Mouse (Mus musculus) embryonic facial prominence, embryonic 11.5 days (tissue): ENCODE measurements around the gene Tceal5. TPM values are rescaled to one million over a fixed set of nuclear protein-coding genes. Genes with fewer than 3 reads are reported as not detected.

ENCODE experiments used
- ATAC-seq: fragments of 200-750 bp; cut with Nextera tagmentation; replicated peaks from 2 replicates; pipeline ENCODE4 v1.8.0; 2017; ENCODE audit warnings: low read depth; ENCODE audit not compliant: insufficient number of reproducible peaks, low FRiP score, low TSS enrichment
- DNase-seq: peaks from one replicate; pipeline ENCODE4 v3.0.0-alpha.2; 2015; ENCODE audit warnings: low spot score
- H3K27ac ChIP-seq: fragments of 300-500 bp; sonication (generic); replicated peaks from 2 replicates; pipeline ENCODE4 v1.5.1; 2014; ENCODE audit warnings: mild to moderate bottlenecking, low read depth, low read length, control low read depth
- H3K27me3 ChIP-seq: fragments of 300-500 bp; sonication (generic); 2 replicates; pipeline ENCODE4 v1.6.1; 2014; ENCODE audit warnings: mild to moderate bottlenecking, low read length, moderate library complexity, mixed read lengths; ENCODE audit not compliant: control insufficient read depth, insufficient read depth
- H3K36me3 ChIP-seq: fragments of 300-500 bp; sonication (generic); replicated peaks from 2 replicates; pipeline ENCODE4 v1.6.1; 2014; ENCODE audit warnings: low read depth, mild to moderate bottlenecking, low read length, moderate library complexity, mixed read lengths; ENCODE audit not compliant: control insufficient read depth, insufficient read depth
- H3K4me1 ChIP-seq: fragments of 300-500 bp; sonication (generic); 2 replicates; pipeline ENCODE4 v1.6.1; 2014; ENCODE audit warnings: low read length, mixed read lengths; ENCODE audit not compliant: control insufficient read depth, insufficient read depth
- H3K4me2 ChIP-seq: fragments of 300-500 bp; sonication (generic); 2 replicates; pipeline ENCODE4 v1.6.1; 2014; ENCODE audit warnings: low read depth, mild to moderate bottlenecking, control low read depth, low read length, moderate library complexity
- H3K4me3 ChIP-seq: fragments of 300-500 bp; sonication (generic); 2 replicates; pipeline ENCODE4 v1.5.1; 2014; ENCODE audit warnings: low read depth, low read length, control low read depth
- H3K9ac ChIP-seq: fragments of 300-500 bp; sonication (generic); replicated peaks from 2 replicates; pipeline ENCODE4 v1.6.1; 2014; ENCODE audit warnings: mild to moderate bottlenecking, control low read depth, low read length
- H3K9me3 ChIP-seq: fragments of 300-500 bp; sonication (generic); replicated peaks from 2 replicates; pipeline ENCODE4 v1.6.1; 2016; ENCODE audit warnings: mild to moderate bottlenecking, low read length, inconsistent platforms, mixed read lengths; ENCODE audit not compliant: control insufficient read depth
- WGBS: fragments of 180-500 bp; shearing (Covaris S2); extraction: QIAGEN DNeasy Blood & Tissue Kit; methylation state at CpG from one replicate; pipeline ENCODE4 v1.1.7; 2014; 5-methylcytosine and 5-hydroxymethylcytosine counted together
- polyA plus RNA-seq: library from polyadenylated mRNA; unstranded; fragments of >200 nt; fragmentation: Nextera tagmentation; extraction: Ambion mirVana; gene quantifications from 2 replicates; pipeline ENCODE4 v1.2.1, GENCODE M21; 2014

Gene Tceal5
- polyA plus RNA-seq, 1 experiment from 2014 or later, result 2.4 TPM

DNA sequence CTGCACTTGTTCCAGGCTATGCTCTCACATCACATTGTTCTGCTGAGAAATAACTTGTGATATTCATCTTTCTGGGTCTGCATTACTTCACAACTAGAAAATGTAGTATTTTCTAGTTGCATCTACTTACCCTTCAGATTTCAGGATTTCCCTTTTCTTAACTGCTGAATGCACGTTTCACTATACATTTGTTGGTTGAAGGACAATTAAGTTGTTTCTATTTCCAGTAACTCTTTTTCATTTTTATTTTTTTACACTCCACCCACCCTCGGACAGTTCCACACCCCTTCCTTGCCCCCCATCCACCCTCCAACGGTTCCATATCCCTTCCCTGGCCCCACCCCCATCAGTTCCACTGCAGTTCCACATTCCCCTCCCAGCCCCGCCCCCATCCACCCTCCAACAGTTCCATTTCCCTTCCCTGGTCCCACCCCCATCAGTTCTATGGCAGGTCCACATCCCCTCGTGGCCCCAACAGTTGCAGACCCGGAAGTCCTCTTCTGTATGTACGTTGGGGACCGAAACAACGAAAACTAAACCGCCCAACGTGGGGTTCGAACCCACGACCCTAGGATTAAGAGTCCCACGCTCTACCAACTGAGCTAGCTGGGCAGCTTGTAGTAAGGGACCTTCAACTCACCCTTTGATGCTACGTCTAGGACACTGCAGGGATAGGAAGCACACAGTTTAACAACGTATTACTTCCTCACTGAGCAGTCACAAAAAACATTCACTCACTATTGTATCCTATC, 8.3 kb downstream of the Tceal5 start:
- no peaks in the 10 kb centered on the region for H3K27me3 ChIP-seq
- no peaks in the 10 kb centered on the region for H3K36me3 ChIP-seq
- H3K4me3 ChIP-seq, result no peak overlapping the region
- no peaks in the 10 kb centered on the region for H3K4me1 ChIP-seq
- no peak overlapping the region for H3K9ac ChIP-seq
- DNase-seq (no peak), ATAC-seq (no peak)
- no peak overlapping the region for H3K4me2 ChIP-seq
- WGBS, result 85% methylated on average over 16 of the region's 16 CpGs
- no peaks in the 10 kb centered on the region for H3K9me3 ChIP-seq
- no peak overlapping the region for H3K27ac ChIP-seq

GRCm38 (mm10) chrX:136183107-136183506, 20.6 kb downstream of the Tceal5 start:
- Histone ChIP-seq H3K9ac (no peak overlapping the region), H3K4me2 (no peak overlapping the region), H3K27ac (no peak overlapping the region), H3K4me1 (no peaks in the 10 kb centered on the region), H3K27me3 (no peaks in the 10 kb centered on the region), H3K36me3 (no peaks in the 10 kb centered on the region), H3K4me3 (no peak overlapping the region), H3K9me3 (no peaks in the 10 kb centered on the region)
- DNase-seq, result no peak
- ATAC-seq, result no peak
- 78% methylated on average over 1 of the region's 1 CpGs for WGBS

DNA sequence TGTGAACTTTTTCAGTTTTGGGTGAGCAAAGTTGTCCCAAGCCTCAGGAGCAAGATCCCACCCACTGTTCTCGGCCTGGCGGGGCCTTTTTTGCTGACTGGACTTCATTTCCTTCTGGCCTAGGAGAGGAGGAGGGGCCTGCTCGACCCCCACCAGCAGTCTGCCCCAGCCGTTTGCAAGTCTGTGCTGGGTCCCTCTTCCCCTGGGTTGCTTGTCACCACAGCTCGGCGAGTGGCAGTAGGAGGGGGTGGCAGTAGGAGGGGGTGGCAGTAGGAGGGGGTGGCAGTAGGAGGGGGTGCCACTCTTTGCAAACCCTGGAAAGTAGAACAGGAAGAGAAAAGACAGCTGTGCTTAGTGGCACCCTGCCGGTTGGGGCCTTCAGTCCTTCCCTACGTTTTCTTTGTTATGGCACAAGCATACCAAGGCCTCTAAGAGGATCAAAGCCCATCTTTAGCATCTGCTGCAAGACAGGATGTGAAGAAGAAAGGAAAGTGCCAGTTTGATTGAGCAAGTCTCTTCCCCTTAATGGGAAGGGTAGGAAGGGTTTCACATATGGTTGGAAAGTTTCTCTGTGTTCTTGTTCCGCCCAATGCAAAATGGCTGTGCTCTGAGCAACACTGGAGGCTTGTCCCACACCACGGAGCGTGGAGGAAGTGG, 22.7 kb downstream of the Tceal5 start:
- Histone ChIP-seq H3K36me3 (no peaks in the 10 kb centered on the region), H3K4me2 (no peak overlapping the region), H3K9me3 (no peaks in the 10 kb centered on the region), H3K9ac (no peak overlapping the region), H3K27ac (no peak overlapping the region), H3K4me3 (no peak overlapping the region), H3K27me3 (no peaks in the 10 kb centered on the region), H3K4me1 (no peaks in the 10 kb centered on the region)
- DNase-seq (peak; percentile 2), ATAC-seq (no peak)
- WGBS, result 33% methylated on average over 11 of the region's 11 CpGs

GRCm38 (mm10) chrX:136172786-136173185, 30.9 kb downstream of the Tceal5 start:
- WGBS, result 24% methylated on average over 10 of the region's 10 CpGs
- Histone ChIP-seq H3K9ac (peak overlapping the region; percentile 48), H3K4me1 (no peaks in the 10 kb centered on the region), H3K27me3 (no peaks in the 10 kb centered on the region), H3K4me2 (peak overlapping the region; percentile 37), H3K36me3 (no peaks in the 10 kb centered on the region), H3K9me3 (no peaks in the 10 kb centered on the region), H3K27ac (no peak overlapping the region), H3K4me3 (peak overlapping the region; percentile 29; the same call in 1 of the 2 replicates)
- no peak for ATAC-seq
- peak; percentile 39 for DNase-seq

DNA sequence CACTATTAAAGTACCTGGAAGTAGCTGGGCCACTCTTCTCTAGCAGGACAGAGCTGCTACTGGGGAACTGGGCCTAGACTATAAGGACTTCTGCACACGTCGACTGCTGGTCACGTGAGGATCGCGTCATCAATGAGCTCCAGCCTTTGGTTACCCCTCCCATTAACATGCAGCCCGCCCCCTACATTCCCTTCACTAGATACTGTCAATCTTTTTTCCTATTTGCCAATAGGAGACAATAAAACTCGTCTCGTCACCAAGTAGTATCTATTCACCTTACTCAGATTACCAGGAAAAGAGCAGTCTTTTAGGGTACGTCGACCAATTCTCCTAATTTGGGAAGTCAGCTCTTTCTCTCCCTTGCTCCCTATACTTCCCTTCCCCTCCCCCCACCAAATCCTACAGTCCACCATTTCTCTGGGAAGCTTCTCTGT, 31.5 kb downstream of the Tceal5 start, which contains the start of gene Tceal8:
TSS of gene Tceal8 (minus strand) at position 225 of the 434 bp plus-strand sequence.
- peak within 1 kb of the TSS; percentile 52 for H3K4me3 ChIP-seq
- no peaks in the 10 kb centered on the region for H3K9me3 ChIP-seq
- DNase-seq, result peak; percentile 90
- H3K4me1 ChIP-seq, result no peaks in the 10 kb centered on the region
- H3K27ac ChIP-seq, result peak within 1 kb of the TSS; percentile 66
- H3K27me3 ChIP-seq, result no peaks in the 10 kb centered on the region
- WGBS, result 12% methylated on average over 10 of the region's 10 CpGs
- peak within 1 kb of the TSS; percentile 37 for H3K4me2 ChIP-seq
- peak within 1 kb of the TSS; percentile 75 for H3K9ac ChIP-seq
- peak; percentile 93 for ATAC-seq
- H3K36me3 ChIP-seq, result no peaks in the 10 kb centered on the region

DNA sequence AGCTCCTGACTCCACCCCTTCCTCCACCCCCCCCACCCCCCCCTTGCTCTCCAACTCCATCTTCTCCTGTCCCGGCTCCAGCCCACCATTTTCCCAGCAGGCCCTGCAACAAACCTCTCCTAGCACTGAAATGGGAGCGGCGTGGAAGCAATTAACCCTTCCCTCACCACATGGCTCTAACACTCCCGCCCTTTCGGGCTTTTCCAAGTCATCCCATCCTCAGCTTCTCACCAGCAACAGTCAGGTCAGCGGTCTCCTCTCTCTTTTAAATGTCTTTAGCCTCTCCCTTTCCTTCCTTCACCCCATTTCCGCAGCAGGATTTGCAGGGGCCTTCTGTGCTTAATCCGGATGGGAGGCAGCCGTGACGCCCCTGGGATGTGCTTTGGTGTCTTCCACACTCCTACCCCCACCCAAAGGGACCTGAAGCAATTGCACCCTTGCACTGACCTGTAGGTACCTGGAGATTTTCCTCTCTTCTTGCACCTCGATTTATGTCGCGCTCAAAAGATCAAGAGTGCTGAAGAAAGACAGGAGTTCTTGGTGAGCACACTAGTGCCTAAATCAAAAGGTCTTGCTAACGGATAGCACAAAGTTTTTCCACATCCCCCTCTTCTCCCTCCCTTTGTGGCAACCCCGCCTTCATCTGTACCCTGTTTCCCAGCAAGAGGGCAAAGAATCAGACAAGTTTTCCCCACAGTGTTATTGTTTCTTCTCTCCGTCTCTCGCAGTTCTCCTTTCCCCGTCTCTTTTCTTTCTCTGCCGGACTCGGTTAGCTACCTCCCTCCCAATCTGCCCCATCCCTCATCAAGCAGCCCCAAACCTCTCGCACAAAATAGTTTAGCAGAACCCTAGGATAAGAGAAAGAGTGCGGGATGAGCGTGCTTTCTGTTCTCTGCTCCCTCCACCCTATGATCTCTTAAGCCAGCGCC, 32.2 kb downstream of the Tceal5 start:
- Histone ChIP-seq H3K36me3 (no peaks in the 10 kb centered on the region), H3K4me2 (peak overlapping the region; percentile 29), H3K27ac (peak overlapping the region; percentile 66), H3K27me3 (no peaks in the 10 kb centered on the region), H3K9me3 (no peaks in the 10 kb centered on the region), H3K9ac (peak overlapping the region; percentile 75), H3K4me3 (peak overlapping the region; percentile 52), H3K4me1 (no peaks in the 10 kb centered on the region)
- WGBS, result 14% methylated on average over 24 of the region's 24 CpGs
- ATAC-seq, result peak; percentile 32
- peak; percentile 81 for DNase-seq

- ATAC-seq, result no peak
- no peak for DNase-seq
- Histone ChIP-seq H3K27ac (no peak overlapping the region), H3K4me3 (peak overlapping the region; percentile 52), H3K9ac (0 out of 2 replicates have a peak overlapping the region, but pooled peaks have one; percentile 18), H3K36me3 (no peaks in the 10 kb centered on the region), H3K9me3 (no peaks in the 10 kb centered on the region), H3K4me2 (peak overlapping the region; percentile 29), H3K27me3 (no peaks in the 10 kb centered on the region), H3K4me1 (no peaks in the 10 kb centered on the region)
- 66% methylated on average over 10 of the region's 10 CpGs for WGBS
These were observed 33.1 kb downstream of the Tceal5 start for GRCm38 (mm10) chrX:136170625-136171024.
